Mouse (Mus musculus): Measurements from ENCODE around the gene Mt4. TPM values are rescaled to one million over a fixed set of nuclear protein-coding genes. Genes with fewer than 3 reads are reported as not detected.

Mt4 gene
- polyA plus RNA-seq, 1 experiment from 2014 or later: not detected

DNA sequence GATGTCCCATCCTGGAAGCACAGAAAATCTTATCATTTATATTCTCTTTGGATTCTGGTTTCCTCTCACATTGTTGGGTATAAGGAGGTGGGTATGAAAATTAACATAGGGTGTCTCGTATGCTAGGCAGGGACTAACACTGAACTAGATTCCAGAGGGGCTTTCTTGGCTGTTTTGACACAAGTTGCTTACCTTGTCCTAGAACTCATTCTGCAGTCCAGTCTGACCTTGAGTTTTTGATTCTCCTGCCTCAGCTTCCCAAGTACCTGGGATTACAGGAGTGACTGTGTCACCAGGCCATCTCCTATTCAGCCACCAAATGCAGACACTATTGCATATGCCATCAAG lies 43.5 kb downstream of the Mt4 start:
- H3K9me3 ChIP-seq (replicated peaks; ENCODE audit: control insufficient read depth, low read length): no peaks in the 10 kb centered on the region
- no peak overlapping the region for H3K4me2 ChIP-seq (ENCODE audit: low read length)
- H3K27me3 ChIP-seq (replicated peaks; ENCODE audit: control insufficient read depth, insufficient read depth, low read length): peaks cover 44% of the 10 kb centered on the region
- H3K4me3 ChIP-seq (ENCODE audit: low read depth, low read length): no peak overlapping the region
- DNase-seq (ENCODE audit: low spot score) (no peak), ATAC-seq (no peak)
- WGBS: 90% methylated on average over 1 of the region's 1 CpGs
- no peak overlapping the region for H3K9ac ChIP-seq (ENCODE audit: low read length)
- no peak overlapping the region for H3K27ac ChIP-seq (ENCODE audit: low read depth, low read length)
- H3K4me1 ChIP-seq (ENCODE audit: control insufficient read depth, insufficient read depth, low read length): peaks cover 17% of the 10 kb centered on the region
- no peaks in the 10 kb centered on the region for H3K36me3 ChIP-seq (ENCODE audit: control insufficient read depth, insufficient read depth, low read length)

GRCm38 (mm10) chr8:94182055-94182929 lies 45.3 kb downstream of the Mt4 start:
- 66% methylated on average over 13 of the region's 13 CpGs for WGBS
- Histone ChIP-seq H3K9me3 (replicated peaks; ENCODE audit: control insufficient read depth, low read length) (no peaks in the 10 kb centered on the region), H3K27me3 (replicated peaks; ENCODE audit: control insufficient read depth, insufficient read depth, low read length) (peaks cover 54% of the 10 kb centered on the region), H3K4me2 (ENCODE audit: low read length) (peak overlapping the region; percentile 45; the same call in 1 of the 2 replicates), H3K4me1 (ENCODE audit: control insufficient read depth, insufficient read depth, low read length) (peaks cover 17% of the 10 kb centered on the region), H3K9ac (ENCODE audit: low read length) (no peak overlapping the region), H3K27ac (ENCODE audit: low read depth, low read length) (no peak overlapping the region), H3K36me3 (ENCODE audit: control insufficient read depth, insufficient read depth, low read length) (no peaks in the 10 kb centered on the region), H3K4me3 (ENCODE audit: low read depth, low read length) (no peak overlapping the region)
- DNase-seq (ENCODE audit: low spot score) (no peak), ATAC-seq (no peak)

DNA sequence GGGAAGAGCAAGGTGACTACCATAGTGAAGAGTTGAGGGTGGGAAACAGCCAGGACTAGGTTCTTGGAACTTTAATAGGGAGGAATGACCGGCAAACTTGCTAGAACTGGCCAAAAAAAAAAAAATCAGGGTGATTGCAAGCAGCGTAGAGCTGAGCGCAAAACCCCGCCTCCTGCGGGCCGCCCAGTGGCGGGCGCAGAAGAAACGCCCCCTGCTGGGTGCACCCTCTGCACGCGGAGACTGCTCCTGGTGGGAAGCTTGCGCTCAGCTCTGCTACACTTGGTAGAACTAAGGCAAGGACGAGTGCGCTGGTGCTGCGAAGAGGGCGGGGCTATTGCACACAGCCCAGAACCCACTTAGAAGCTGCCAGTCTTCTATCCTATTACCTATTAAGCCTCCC lies 46.1 kb downstream of the Mt4 start:
- peak overlapping the region; percentile 45 for H3K4me2 ChIP-seq (ENCODE audit: low read length)
- no peaks in the 10 kb centered on the region for H3K36me3 ChIP-seq (ENCODE audit: control insufficient read depth, insufficient read depth, low read length)
- H3K27me3 ChIP-seq (replicated peaks; ENCODE audit: control insufficient read depth, insufficient read depth, low read length): peaks cover 54% of the 10 kb centered on the region
- H3K9ac ChIP-seq (ENCODE audit: low read length): 0 out of 2 replicates have a peak overlapping the region, but pooled peaks have one; percentile 17
- H3K4me1 ChIP-seq (ENCODE audit: control insufficient read depth, insufficient read depth, low read length): peaks cover 17% of the 10 kb centered on the region
- ATAC-seq (peak; percentile 70), DNase-seq (ENCODE audit: low spot score) (peak; percentile 83)
- H3K9me3 ChIP-seq (replicated peaks; ENCODE audit: control insufficient read depth, low read length): no peaks in the 10 kb centered on the region
- no peak overlapping the region for H3K27ac ChIP-seq (ENCODE audit: low read depth, low read length)
- H3K4me3 ChIP-seq (ENCODE audit: low read depth, low read length): peak overlapping the region; percentile 17
- WGBS: under 1% methylated on average over 16 of the region's 16 CpGs

DNA sequence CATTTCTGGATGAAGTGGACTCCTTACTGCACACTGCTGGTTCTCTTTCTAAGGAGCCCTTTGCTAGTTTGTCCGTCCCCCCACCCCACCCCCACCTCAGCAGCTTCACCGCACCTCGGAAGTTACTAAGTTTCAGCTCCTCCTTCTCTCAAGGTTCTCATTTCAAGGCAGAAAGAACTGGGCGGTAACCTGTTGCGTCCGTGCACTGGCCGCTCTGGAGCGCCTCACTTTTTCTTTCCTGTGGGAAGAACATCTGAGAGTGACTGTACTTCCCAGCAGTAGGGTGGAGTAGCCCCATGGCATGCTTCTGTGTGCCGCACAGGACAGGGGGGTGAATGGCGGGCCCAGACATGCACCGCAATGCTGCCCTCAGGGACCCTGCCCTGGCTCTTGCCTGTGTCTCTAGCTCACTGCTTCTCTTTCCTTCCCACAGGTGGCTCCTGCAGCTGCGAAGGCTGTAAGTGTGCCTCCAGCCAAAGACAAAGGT lies 47.4 kb downstream of the Mt4 start:
- Histone ChIP-seq H3K4me2 (ENCODE audit: low read length) (no peak overlapping the region), H3K27ac (ENCODE audit: low read depth, low read length) (no peak overlapping the region), H3K4me1 (ENCODE audit: control insufficient read depth, insufficient read depth, low read length) (peaks cover 18% of the 10 kb centered on the region), H3K9me3 (replicated peaks; ENCODE audit: control insufficient read depth, low read length) (no peaks in the 10 kb centered on the region), H3K36me3 (ENCODE audit: control insufficient read depth, insufficient read depth, low read length) (no peaks in the 10 kb centered on the region), H3K9ac (ENCODE audit: low read length) (no peak overlapping the region), H3K27me3 (replicated peaks; ENCODE audit: control insufficient read depth, insufficient read depth, low read length) (peaks cover 48% of the 10 kb centered on the region), H3K4me3 (ENCODE audit: low read depth, low read length) (no peak overlapping the region)
- 28% methylated on average over 12 of the region's 12 CpGs for WGBS
- ATAC-seq (no peak), DNase-seq (ENCODE audit: low spot score) (no peak)

GRCm38 (mm10) chr8:94185791-94186190 lies 48.8 kb downstream of the Mt4 start:
- Histone ChIP-seq H3K27ac (ENCODE audit: low read depth, low read length) (no peak overlapping the region), H3K4me3 (ENCODE audit: low read depth, low read length) (no peak overlapping the region), H3K27me3 (replicated peaks; ENCODE audit: control insufficient read depth, insufficient read depth, low read length) (peaks cover 36% of the 10 kb centered on the region), H3K9ac (ENCODE audit: low read length) (no peak overlapping the region), H3K9me3 (replicated peaks; ENCODE audit: control insufficient read depth, low read length) (no peaks in the 10 kb centered on the region), H3K4me2 (ENCODE audit: low read length) (no peak overlapping the region), H3K36me3 (ENCODE audit: control insufficient read depth, insufficient read depth, low read length) (no peaks in the 10 kb centered on the region), H3K4me1 (ENCODE audit: control insufficient read depth, insufficient read depth, low read length) (peaks cover 14% of the 10 kb centered on the region)
- DNase-seq (ENCODE audit: low spot score) (no peak), ATAC-seq (no peak)
- WGBS: 73% methylated on average over 6 of the region's 6 CpGs

GRCm38 (mm10) chr8:94186542-94186941 lies 49.5 kb downstream of the Mt4 start:
- ATAC-seq (no peak), DNase-seq (ENCODE audit: low spot score) (peak; percentile 51)
- H3K27ac ChIP-seq (ENCODE audit: low read depth, low read length): no peak overlapping the region
- H3K9me3 ChIP-seq (replicated peaks; ENCODE audit: control insufficient read depth, low read length): no peaks in the 10 kb centered on the region
- 0 out of 2 replicates have a peak overlapping the region, but pooled peaks have one; percentile 6 for H3K4me2 ChIP-seq (ENCODE audit: low read length)
- no peak overlapping the region for H3K9ac ChIP-seq (ENCODE audit: low read length)
- H3K4me1 ChIP-seq (ENCODE audit: control insufficient read depth, insufficient read depth, low read length): peaks cover 14% of the 10 kb centered on the region
- H3K27me3 ChIP-seq (replicated peaks; ENCODE audit: control insufficient read depth, insufficient read depth, low read length): peaks cover 36% of the 10 kb centered on the region
- WGBS: 3% methylated on average over 17 of the region's 17 CpGs
- no peak overlapping the region for H3K4me3 ChIP-seq (ENCODE audit: low read depth, low read length)
- no peaks in the 10 kb centered on the region for H3K36me3 ChIP-seq (ENCODE audit: control insufficient read depth, insufficient read depth, low read length)

- H3K27ac ChIP-seq (ENCODE audit: low read depth, low read length): no peak overlapping the region
Measured at GRCm38 (mm10) chr8:94187290-94188002, 50.4 kb downstream of the Mt4 start.

More at GRCm38 (mm10) chr8:94187290-94188002, 50.4 kb downstream of the Mt4 start:
- Histone ChIP-seq H3K9ac (ENCODE audit: low read length) (no peak overlapping the region), H3K36me3 (ENCODE audit: control insufficient read depth, insufficient read depth, low read length) (no peaks in the 10 kb centered on the region), H3K4me3 (ENCODE audit: low read depth, low read length) (no peak overlapping the region), H3K9me3 (replicated peaks; ENCODE audit: control insufficient read depth, low read length) (no peaks in the 10 kb centered on the region), H3K4me2 (ENCODE audit: low read length) (no peak overlapping the region), H3K4me1 (ENCODE audit: control insufficient read depth, insufficient read depth, low read length) (peaks cover 14% of the 10 kb centered on the region), H3K27me3 (replicated peaks; ENCODE audit: control insufficient read depth, insufficient read depth, low read length) (peaks cover 33% of the 10 kb centered on the region)
- ATAC-seq (no peak), DNase-seq (ENCODE audit: low spot score) (peak; percentile 49)
- 39% methylated on average over 21 of the region's 21 CpGs for WGBS

Measured in forebrain, embryonic 14.5 days (tissue).